Mouse (Mus musculus) MEL (cell line): Measurements from ENCODE around the gene Ccdc194. TPM values are rescaled to one million over a fixed set of nuclear protein-coding genes. Genes with fewer than 3 reads are reported as not detected.

Experiments
- DNase-seq: peaks from one replicate; pipeline ENCODE4 v3.0.0; 2011; ENCODE audit warnings: low read depth, low spot score
- H3K27ac ChIP-seq: 2 replicates; pipeline ENCODE4 v1.5.1; 2012; ENCODE audit warnings: low read depth, mild to moderate bottlenecking, control low read depth, low read length, moderate library complexity; ENCODE audit not compliant: control insufficient read depth
- H3K27me3 ChIP-seq, 2 experiments: fragments of 150-350 bp in 1 of 2; sonication (generic) in 1 of 2; 2 replicates each; pipeline ENCODE4 v1.6.1; 2012; ENCODE audit warnings: low read length in 2 of 2, mild to moderate bottlenecking in 2 of 2, improper control_type of control experiment in 1 of 2, moderate library complexity in 1 of 2; ENCODE audit not compliant: insufficient read depth in 2 of 2, control insufficient read depth in 1 of 2
- H3K36me3 ChIP-seq, 2 experiments: 2 replicates each; pipeline ENCODE4 v1.6.1; 2012 to 2014; ENCODE audit warnings: low read length in 2 of 2, improper control_type of control experiment in 1 of 2, inconsistent platforms in 1 of 2, mild to moderate bottlenecking in 1 of 2; ENCODE audit not compliant: insufficient read depth in 2 of 2, control insufficient read depth in 1 of 2
- H3K4me1 ChIP-seq, 2 experiments: fragments of 150-350 bp in 1 of 2; sonication (generic) in 1 of 2; 2 replicates each; pipeline ENCODE4 v1.6.1; 2012; ENCODE audit warnings: low read length in 2 of 2, improper control_type of control experiment in 1 of 2, mild to moderate bottlenecking in 1 of 2; ENCODE audit not compliant: insufficient read depth in 2 of 2, control insufficient read depth in 1 of 2
- H3K4me3 ChIP-seq, 2 experiments: fragments of 150-350 bp in 1 of 2; sonication (generic) in 1 of 2; 2 replicates each; pipeline ENCODE4 v1.5.1; 2012; ENCODE audit warnings: low read depth in 2 of 2, low read length in 2 of 2, mild to moderate bottlenecking in 2 of 2, moderate library complexity in 2 of 2, control low read depth in 1 of 2, improper control_type of control experiment in 1 of 2; ENCODE audit not compliant: control insufficient read depth in 1 of 2, insufficient read depth in 1 of 2
- H3K79me2 ChIP-seq: 2 replicates; pipeline ENCODE4 v1.6.1; 2012; ENCODE audit warnings: mild to moderate bottlenecking, low read length, moderate library complexity; ENCODE audit not compliant: control insufficient read depth, poor library complexity, insufficient read depth
- H3K9ac ChIP-seq: 2 replicates; pipeline ENCODE4 v1.6.1; 2012; ENCODE audit warnings: low read depth, mild to moderate bottlenecking, control low read depth, low read length, moderate library complexity; ENCODE audit not compliant: control insufficient read depth, poor library complexity, severe bottlenecking
- H3K9me3 ChIP-seq: fragments of 150-350 bp; sonication (generic); replicated peaks from 2 replicates; pipeline ENCODE4 v1.6.1; 2012; ENCODE audit warnings: mild to moderate bottlenecking, low read length, improper control_type of control experiment, moderate library complexity; ENCODE audit not compliant: insufficient read depth
- CHD2 ChIP-seq: IDR thresholded peaks from 2 replicates; pipeline ENCODE4 v1.6.1; 2011; ENCODE audit warnings: low read length, improper control_type of control experiment
- GABPA ChIP-seq: IDR thresholded peaks from 2 replicates; pipeline ENCODE4 v1.6.1; 2012; ENCODE audit warnings: low read depth, mild to moderate bottlenecking, inconsistent platforms, low read length, improper control_type of control experiment, moderate library complexity
- KAT2A ChIP-seq: conservative IDR thresholded peaks from 2 replicates; pipeline ENCODE4 v1.6.1; 2012; ENCODE audit warnings: low read depth, low read length, improper control_type of control experiment, inconsistent platforms
- MAX ChIP-seq: IDR thresholded peaks from 2 replicates; pipeline ENCODE4 v1.6.1; 2011; ENCODE audit warnings: low read length, improper control_type of control experiment
- MYC ChIP-seq: IDR thresholded peaks from 2 replicates; pipeline ENCODE4 v1.6.1; 2011; ENCODE audit warnings: low read depth, mild to moderate bottlenecking, low read length, improper control_type of control experiment, moderate library complexity
- NELFE ChIP-seq: IDR thresholded peaks from 2 replicates; pipeline ENCODE4 v1.6.1; 2011; ENCODE audit warnings: low read depth, low read length, improper control_type of control experiment
- POLR2AphosphoS2 ChIP-seq: IDR thresholded peaks from 2 replicates; pipeline ENCODE4 v1.6.1; 2011; ENCODE audit warnings: low read length, improper control_type of control experiment
- POLR2AphosphoS5 ChIP-seq: IDR thresholded peaks from 2 replicates; pipeline ENCODE4 v1.6.1; 2012; ENCODE audit warnings: low read depth, borderline replicate concordance, mild to moderate bottlenecking, inconsistent platforms, low read length, moderate library complexity, mixed read lengths
- RAD21 ChIP-seq: IDR thresholded peaks from 2 replicates; pipeline ENCODE4 v1.6.1; 2011; ENCODE audit warnings: mild to moderate bottlenecking, low read depth, low read length, improper control_type of control experiment
- RCOR1 ChIP-seq: IDR thresholded peaks from 2 replicates; pipeline ENCODE4 v1.6.1; 2012; ENCODE audit warnings: low read depth, mild to moderate bottlenecking, inconsistent platforms, low read length, improper control_type of control experiment
- SIN3A ChIP-seq: IDR thresholded peaks from 2 replicates; pipeline ENCODE4 v1.6.1; 2012; ENCODE audit warnings: low read length, improper control_type of control experiment, inconsistent platforms
- TCF12 ChIP-seq: IDR thresholded peaks from 2 replicates; pipeline ENCODE4 v1.6.1; 2014; ENCODE audit warnings: low read depth, mild to moderate bottlenecking, inconsistent platforms, low read length, improper control_type of control experiment, moderate library complexity
- UBTF ChIP-seq: IDR thresholded peaks from 2 replicates; pipeline ENCODE4 v1.6.1; 2012; ENCODE audit warnings: low read depth, mild to moderate bottlenecking, inconsistent platforms, low read length, improper control_type of control experiment, moderate library complexity, borderline replicate concordance; ENCODE audit not compliant: insufficient read depth
- USF2 ChIP-seq, 2 experiments: IDR thresholded peaks; 2 replicates each; pipeline ENCODE4 v1.6.1; 2011 to 2012; ENCODE audit warnings: improper control_type of control experiment in 2 of 2, low read length in 2 of 2, borderline replicate concordance in 1 of 2, inconsistent platforms in 1 of 2, low read depth in 1 of 2, mild to moderate bottlenecking in 1 of 2; ENCODE audit not compliant: insufficient read depth in 1 of 2
- polyA plus RNA-seq, 2 experiments: library from polyadenylated mRNA; stranded (reverse) in 1 of 2; unstranded in 1 of 2; fragments of >175 nt in 1 of 2; fragments of >200 nt in 1 of 2; gene quantifications; 2 replicates each; pipeline versions ENCODE4 v1.2.1 to v1.2.4; 2012; ENCODE audit warnings: low replicate concordance in 2 of 2, low read depth in 1 of 2; ENCODE audit not compliant: insufficient read length in 2 of 2, insufficient read depth in 1 of 2, missing spikeins in 1 of 2
- total RNA-seq: library from RNA; depleted of rRNA; stranded (reverse); fragments of 300-350 nt; gene quantifications from 2 replicates; pipeline ENCODE4 v1.2.3, GENCODE M21; 2012

The Ccdc194 gene
- total and polyA plus RNA-seq, 3 experiments = not detected

DNA sequence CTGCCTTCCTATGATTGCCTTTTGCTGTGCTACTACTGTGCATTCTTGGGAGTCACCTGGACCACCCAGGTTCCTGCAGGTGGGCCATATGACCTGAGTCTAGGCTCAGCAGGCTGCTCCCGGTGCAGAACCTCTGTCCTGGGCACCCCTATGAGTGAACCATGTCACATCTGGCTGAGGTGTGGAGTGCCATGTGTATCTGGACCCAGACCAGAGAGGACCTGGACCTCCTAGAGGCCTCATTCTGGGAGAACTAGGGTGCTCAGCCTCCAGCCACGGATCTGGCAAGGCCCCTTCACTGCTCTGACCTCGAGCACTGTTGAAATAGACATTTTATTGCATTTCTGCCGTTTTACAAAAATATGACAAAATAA, 49.8 kb downstream of the Ccdc194 start:
- Histone ChIP-seq H3K79me2 (peaks cover 6% of the 10 kb centered on the region), H3K4me1 (no peaks in the 10 kb centered on the region), H3K27me3 (no peaks in the 10 kb centered on the region), H3K9me3 (no peaks in the 10 kb centered on the region), H3K27ac (peak overlapping the region; percentile 76), H3K36me3 (0 out of 4 replicates have a peak, but pooled peaks cover 0 to 2% of the 10 kb centered on the region in 2 experiments), H3K4me3 (peak overlapping the region; percentile 59 to 64), H3K9ac (peak overlapping the region; percentile 90)
- DNase-seq = peak; percentile 39
- TF ChIP-seq MAX (0 out of 2 replicates have a peak, but pooled peaks have one; percentile 28), POLR2AphosphoS5 (no peak), MYC (0 out of 2 replicates have a peak, but pooled peaks have one; percentile 20), POLR2AphosphoS2 (peak; percentile 24; the same call in 1 of the 2 replicates)

DNA sequence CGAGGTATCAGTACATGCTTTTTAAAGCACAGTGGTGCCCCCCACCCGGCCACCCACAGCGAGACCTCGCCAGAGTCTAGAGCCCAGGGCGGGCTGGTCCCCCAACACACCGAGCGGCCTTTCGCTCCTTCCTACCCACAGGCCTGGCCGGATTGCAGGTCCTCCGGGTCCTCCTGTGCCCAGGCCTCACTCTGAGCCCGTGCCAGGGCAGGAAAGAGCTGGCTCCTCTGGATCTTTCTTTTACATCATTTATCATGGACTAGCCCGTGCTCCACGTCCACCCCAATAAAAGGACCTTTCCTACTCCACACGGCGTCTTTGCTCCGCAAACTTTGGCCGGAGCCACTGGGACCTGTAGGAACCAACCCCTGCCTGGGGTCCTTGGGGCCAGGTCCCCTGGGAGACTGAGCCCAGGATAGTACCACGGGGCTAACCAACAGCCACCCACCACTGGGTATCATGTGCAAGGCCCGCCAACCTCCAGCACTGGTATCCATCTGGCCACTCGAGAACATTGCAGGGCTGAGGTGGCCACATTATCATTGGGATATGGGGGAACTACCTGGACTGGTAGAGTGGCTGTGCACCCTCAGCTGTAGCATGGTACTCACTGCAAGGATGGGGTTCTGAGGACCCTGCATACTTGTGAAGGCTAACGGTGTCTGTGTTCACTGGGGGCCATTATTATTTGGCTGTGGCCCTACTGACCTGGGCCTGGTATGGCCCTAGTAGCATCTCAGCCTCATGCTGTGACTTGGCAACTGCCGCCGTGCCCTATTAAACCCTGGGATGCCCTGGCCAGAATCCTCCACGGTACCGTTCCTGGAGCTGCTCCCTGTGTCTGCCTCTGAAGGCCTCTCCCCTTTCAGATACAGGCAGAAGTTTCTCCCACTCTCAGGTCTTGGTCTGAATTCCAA, 50.5 kb downstream of the Ccdc194 start:
- Histone ChIP-seq H3K27ac (no peak overlapping the region), H3K4me3 (no peak overlapping the region), H3K9ac (no peak overlapping the region), H3K4me1 (peaks cover 0 to 4% of the 10 kb centered on the region in 2 experiments; a peak in 1 of 4 replicates), H3K27me3 (no peaks in the 10 kb centered on the region)
- no peak for DNase-seq
- TF ChIP-seq KAT2A (no peak), GABPA (no peak), UBTF (no peak), CHD2 (no peak), MYC (no peak), POLR2AphosphoS2 (no peak), USF2 (IDR thresholded peaks at IDR 0.05; ENCODE audit: borderline replicate concordance in 1 of 2, insufficient read depth in 1 of 2, low read depth in 1 of 2, low read length in 2 of 2) (no peak), TCF12 (no peak), SIN3A (no peak), RAD21 (no peak), RCOR1 (no peak), MAX (no peak), NELFE (no peak)
- TF ChIP-seq, all 39 proteins: peak for 0
- Histone ChIP-seq H3K79me2 (peaks cover 12% of the 10 kb centered on the region), H3K9me3 (no peaks in the 10 kb centered on the region), H3K36me3 (peaks cover 0 to 5% of the 10 kb centered on the region in 2 experiments; a peak in 1 of 4 replicates)
